Mouse (Mus musculus): ENCODE results near the gene Gm3468. TPM values are rescaled to one million over a fixed set of nuclear protein-coding genes. Genes with fewer than 3 reads are reported as not detected.

The Gm3468 gene
- 11.3 and 11.7 TPM in 2 replicates for polyA plus RNA-seq (2012; rRNA removed)

GRCm38 (mm10) chr14:6108272-6108925, at the start of gene Gm3468:
Gene Gm3468, minus strand, starts transcription at chr14:6108665.

GRCm38 (mm10) chr14:6125707-6126106, 17.2 kb upstream of the Gm3468 start, which contains the start of gene Gm3476:
Gene Gm3476, minus strand, starts transcription at chr14:6125807.

GRCm38 (mm10) chr14:6093842-6094241, 14.6 kb downstream of the Gm3468 start, which contains the start of gene Gm8206:
Gene Gm8206, minus strand, starts transcription at chr14:6093942.

GRCm38 (mm10) chr14:6058167-6058566, 50.3 kb downstream of the Gm3468 start, which contains the start of gene Gm6337:
Gene Gm6337, minus strand, starts transcription at chr14:6058267.

Other genes starting within 250 kb of the Gm3468 start
- 0.96 and 1.0 TPM in 2 replicates for gene Gm8237, start 228.3 kb downstream of the Gm3468 start, polyA plus RNA-seq (2012; rRNA removed)
- 3.5 and 4.1 TPM in 2 replicates for gene Gm3248, start 146.9 kb downstream of the Gm3468 start, polyA plus RNA-seq (2012; rRNA removed)
- not detected in 2 replicates for gene Gm3453, start 129.5 kb downstream of the Gm3468 start, polyA plus RNA-seq (2012; rRNA removed)
- gene Gm6337, start 50.4 kb downstream of the Gm3468 start, polyA plus RNA-seq (2012; rRNA removed), result not detected in 2 replicates
- 6.6 and 7.4 TPM in 2 replicates for gene Gm8206, start 14.7 kb downstream of the Gm3468 start, polyA plus RNA-seq (2012; rRNA removed)
- gene Gm3476, start 17.1 kb upstream of the Gm3468 start, polyA plus RNA-seq (2012; rRNA removed), result not detected in 2 replicates
- gene Gm21560, start 110.6 kb upstream of the Gm3468 start, polyA plus RNA-seq (2012; rRNA removed), result 0.03 and 0.05 TPM in 2 replicates
- 4.3 and 4.9 TPM in 2 replicates for gene Gm3411, start 178.6 kb upstream of the Gm3468 start, polyA plus RNA-seq (2012; rRNA removed)
- 0.27 and 0.37 TPM in 2 replicates for gene Gm21103, start 196.2 kb upstream of the Gm3468 start, polyA plus RNA-seq (2012; rRNA removed)
- gene Gm3618, start 235.0 kb upstream of the Gm3468 start, polyA plus RNA-seq (2012; rRNA removed), result not detected in 2 replicates

Measured in central nervous system, embryonic 18 days (tissue).